Mouse (Mus musculus): ENCODE data around the gene Pde4b. TPM values are rescaled to one million over a fixed set of nuclear protein-coding genes. Genes with fewer than 3 reads are reported as not detected.
"Not testable (repeated sequence)": the region's sequence is repeated elsewhere in the genome, so short reads cannot be mapped to it uniquely, and the experiment has no call there.

The Pde4b gene
- total RNA-seq, 4 experiments from 2014 or later, result 4.7 to 7.3 (median 6.0) TPM

DNA sequence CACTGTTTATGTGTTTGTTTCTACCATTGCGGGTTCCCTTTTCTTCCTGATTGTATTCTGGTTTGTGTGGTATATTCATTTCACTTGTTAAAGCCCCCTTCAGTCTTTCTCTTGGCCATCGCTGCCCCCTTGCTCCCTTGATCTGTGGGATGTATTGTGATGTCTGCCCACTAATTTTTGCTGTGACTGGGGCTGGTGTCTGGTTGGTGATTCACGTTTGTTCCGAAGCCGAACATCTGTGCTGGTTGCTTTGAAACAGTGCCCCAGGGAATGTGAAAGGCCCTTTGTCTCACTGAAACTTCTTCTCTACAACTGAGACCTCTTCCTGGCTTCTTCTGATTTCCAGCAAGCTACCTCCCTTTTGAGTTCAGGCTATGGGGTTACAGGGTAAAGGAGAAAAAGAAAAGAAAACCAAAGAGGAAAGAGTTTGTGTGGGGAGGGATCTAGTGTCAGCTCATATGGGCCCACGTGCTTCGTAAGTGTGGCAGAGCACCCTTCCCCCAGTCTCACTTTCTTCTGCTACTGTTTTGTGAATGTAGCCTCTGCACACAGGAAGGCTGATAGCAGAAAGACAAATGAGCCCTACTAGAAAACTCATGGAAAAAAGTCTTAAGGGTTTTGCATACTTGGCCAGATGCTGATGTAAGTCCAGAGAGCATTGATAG is 396.1 kb downstream of the Pde4b start:
- no peak for DNase-seq

DNA sequence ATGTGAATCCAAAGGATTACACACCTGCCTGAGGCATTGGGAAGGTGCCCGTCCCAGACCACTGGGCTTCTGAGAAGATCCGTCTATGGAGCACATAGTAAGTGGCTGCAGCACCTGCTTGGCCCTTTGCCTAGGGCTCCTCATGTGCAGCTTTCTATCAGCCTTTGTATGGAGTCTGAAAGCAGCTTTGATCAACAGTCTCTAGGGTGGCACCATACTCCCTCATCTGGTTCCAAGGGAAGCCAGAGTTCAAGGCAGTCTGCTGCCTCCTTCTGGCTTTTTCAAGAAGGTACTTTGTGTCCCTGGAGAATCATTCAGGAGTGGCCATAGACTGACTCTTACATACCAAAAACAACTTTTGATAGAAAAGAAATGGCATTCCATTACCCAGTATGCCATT is 397.4 kb downstream of the Pde4b start:
- no peak for DNase-seq

DNA sequence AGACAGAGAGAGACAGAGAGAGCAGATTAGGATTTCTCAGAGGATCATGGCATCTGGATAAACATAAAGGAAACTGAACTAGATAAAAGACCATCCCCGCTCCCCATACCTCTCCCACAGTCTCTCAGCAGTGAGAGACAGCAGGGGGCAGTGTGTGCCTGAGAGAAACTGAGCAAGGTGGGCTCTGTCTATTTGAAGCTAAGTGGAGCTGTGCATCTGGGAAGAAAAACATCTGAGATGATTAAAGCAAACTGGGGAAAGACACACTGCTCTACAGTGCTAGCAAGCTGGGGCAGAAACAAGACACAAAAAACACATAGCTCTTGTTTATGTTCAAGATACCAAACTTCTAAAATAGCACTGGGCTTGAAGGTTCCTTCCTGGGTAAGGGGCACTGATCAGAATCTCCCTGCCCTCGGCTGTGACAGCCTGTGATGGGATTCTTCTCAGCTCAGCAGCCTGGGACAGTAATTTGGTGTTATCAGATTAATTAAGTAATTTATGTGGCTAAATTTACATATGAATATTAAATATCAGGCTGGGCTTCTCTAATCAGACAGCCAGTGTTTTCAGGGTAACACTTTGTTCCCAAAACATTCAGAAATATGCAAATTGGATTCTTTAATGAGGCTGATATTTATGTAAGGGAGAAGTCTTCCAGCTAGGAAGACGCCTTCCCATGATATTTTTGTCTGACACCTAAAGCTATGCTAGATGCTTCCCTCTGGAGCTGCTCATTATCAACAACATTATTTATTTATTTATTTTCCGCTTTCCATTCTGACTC is 399.0 kb downstream of the Pde4b start:
- DNase-seq, result no peak

DNA sequence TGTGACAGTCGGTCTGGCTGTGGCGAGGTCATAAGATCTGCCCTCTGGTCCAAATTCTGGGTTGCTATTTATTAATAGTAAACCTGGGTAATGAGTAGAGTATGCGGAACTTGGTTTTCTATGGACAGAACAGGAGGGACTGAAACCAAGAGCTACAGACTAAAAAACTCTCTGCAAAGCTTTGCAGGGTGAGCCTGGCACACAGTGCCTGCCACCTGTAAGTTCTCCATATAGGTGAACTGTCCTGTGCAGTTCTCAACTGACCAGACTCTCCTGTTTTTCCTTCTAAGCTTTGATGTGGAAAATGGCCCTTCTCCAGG is 399.5 kb downstream of the Pde4b start:
- no peak for DNase-seq

DNA sequence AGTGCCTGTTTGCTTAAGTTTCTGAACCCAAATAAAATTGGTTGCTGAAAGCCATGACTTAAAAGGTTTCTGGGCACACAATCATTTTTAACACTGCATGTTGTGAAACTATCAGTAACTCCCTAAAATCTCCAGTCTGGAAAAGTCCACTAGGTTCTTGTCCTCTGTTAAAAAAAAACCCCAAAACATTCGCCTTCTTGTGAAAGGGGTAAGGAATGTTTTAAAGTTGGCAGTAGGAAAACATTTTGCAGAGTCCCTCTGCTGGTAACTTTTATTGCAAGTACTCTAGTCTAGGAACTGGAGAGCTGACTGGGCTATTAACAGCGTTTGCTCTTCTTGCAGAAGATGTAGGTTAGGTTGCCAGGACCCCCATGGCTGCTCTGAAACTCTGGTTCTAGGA is 400.7 kb downstream of the Pde4b start:
- no peak for DNase-seq

DNA sequence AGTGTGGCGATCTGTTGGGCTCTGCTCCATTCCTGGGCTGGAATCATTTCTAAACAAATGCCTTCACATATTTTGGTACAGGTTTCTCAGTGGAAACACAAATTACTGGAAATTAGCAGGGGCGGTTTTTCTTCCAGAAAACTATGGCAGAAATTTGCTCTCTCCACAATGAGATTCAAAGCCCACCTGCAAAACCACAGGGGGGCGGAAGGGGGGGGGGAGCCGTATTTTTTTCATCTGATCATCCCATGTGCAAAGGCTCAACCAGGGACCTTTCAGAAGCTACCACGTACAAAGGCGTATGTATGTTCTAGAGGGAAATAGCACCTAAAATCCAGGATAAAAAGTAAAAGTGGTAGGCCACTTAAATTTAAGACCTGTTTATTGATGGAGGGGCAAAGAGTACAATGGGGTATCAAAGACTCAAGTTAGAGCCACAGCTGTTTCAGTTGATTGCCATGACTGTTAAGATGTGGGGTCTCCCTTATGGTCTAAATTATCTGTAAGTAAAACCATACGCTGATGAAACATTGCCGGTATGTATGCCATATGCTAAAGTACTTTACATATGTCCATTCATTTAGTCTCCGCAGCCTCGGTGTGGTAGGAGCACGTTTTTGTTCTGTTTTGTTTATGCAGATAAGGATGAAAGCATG is 404.3 kb downstream of the Pde4b start:
- no peak for DNase-seq

DNA sequence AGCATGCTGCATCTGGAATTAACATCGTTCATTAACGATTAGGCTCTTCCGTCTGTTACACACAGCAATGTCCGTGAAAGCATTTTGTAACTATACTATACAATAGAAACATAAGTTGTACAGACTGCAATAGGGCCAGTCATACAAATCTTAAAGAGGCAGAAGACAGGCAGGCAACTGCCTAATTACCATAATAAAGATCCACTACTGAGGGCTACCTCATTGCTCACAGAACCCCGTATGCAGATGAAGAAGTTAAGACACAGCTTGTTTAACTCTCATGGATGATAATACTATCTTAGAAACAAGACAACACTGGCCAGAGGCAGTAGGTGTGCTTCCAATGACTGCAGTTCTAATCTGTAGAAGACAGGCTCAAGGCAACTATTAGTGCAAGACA is 405.6 kb downstream of the Pde4b start:
- no peak for DNase-seq

DNA sequence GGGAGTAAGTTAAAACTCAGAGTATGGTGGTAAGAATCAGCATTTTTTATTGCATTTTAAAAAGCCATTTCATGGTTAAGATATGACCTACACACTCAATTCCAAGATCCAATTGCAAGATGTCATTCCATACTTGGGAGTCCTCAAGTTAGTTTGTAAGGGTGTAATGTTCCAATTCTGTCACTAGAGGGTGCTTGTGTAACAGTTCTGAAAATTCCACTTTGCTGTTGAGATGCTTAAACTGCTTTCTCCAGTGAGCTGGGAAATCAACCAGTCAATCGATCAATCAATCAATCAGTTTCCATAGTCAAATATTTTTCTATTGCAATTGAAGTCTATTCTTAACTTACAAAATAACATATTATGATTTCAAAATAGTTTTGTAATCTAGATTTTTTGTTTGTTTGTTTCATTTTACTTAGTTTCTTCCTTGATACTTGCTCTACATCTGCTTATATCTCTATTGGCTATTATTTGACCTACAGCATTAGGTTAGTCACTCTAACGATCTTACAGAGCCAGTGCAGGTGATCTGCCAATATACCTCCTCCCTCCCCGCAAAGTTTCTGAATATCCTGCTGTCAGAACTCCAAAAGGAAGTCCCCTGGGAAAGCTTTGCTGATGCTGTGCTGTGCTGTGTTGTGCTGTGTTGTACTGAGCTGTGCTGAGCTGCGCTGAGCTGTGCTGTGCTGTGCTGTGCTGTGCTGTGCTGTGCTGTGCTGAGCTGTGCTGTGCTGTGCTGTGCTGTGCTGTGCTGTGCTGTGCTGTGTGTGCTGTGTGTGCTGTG is 406.2 kb downstream of the Pde4b start:
- no peak for DNase-seq

DNA sequence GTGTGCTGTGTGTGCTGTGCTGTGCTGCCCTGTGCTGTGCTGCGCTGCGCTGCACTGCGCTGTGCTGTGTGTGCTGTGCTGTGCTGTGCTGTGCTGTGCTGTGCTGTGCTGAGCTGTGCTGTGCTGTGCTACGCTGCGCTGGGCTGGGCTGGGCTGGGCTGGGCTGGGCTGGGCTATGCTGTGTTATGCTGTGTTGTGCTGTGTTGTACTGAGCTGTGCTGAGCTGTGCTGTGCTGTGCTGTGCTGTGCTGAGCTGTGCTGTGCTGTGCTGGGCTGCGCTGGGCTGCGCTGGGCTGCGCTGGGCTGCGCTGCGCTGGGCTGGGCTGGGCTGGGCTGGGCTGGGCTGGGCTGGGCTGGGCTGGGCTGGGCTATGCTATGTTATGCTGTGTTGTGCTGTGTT is 406.9 kb downstream of the Pde4b start:
- not testable (repeated sequence) for DNase-seq

DNA sequence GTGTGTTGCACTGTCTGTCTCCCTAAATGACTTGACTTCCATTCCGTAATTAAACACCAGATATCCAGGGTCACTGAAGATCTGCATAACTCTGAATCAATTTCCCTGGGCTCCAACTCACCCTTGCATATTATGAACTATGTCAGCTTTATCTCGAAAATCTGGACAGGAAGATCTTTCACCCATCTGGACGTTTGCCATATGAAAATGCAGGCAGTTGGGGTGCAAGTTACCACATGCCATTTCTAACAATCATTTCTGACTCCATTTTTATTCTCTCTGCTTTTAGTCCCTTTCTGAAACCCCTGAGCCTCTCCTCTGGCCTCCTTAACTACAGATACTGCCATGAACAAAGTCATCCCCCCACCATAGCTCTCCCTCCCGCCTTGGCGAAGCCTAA is 407.7 kb downstream of the Pde4b start:
- no peak for DNase-seq

DNA sequence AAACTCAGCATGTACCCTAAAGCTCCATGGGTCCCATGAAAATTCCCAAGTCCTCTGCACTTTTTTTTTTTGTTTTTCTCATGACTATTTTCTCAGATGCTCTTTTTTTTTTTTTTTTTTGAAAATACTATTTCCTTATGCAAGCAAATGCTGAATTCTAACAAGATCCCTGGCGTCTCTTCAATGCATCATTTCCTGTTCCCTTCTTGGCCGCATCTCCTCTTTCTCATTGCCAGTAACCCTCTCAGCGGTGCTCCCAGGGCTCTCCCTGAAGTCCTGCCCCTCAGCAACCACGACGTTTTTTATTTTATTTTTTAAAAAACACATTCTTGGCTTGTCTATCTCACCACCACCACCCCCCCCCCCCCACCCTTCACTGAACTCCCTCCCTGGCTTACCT is 408.1 kb downstream of the Pde4b start:
- DNase-seq, result no peak

DNA sequence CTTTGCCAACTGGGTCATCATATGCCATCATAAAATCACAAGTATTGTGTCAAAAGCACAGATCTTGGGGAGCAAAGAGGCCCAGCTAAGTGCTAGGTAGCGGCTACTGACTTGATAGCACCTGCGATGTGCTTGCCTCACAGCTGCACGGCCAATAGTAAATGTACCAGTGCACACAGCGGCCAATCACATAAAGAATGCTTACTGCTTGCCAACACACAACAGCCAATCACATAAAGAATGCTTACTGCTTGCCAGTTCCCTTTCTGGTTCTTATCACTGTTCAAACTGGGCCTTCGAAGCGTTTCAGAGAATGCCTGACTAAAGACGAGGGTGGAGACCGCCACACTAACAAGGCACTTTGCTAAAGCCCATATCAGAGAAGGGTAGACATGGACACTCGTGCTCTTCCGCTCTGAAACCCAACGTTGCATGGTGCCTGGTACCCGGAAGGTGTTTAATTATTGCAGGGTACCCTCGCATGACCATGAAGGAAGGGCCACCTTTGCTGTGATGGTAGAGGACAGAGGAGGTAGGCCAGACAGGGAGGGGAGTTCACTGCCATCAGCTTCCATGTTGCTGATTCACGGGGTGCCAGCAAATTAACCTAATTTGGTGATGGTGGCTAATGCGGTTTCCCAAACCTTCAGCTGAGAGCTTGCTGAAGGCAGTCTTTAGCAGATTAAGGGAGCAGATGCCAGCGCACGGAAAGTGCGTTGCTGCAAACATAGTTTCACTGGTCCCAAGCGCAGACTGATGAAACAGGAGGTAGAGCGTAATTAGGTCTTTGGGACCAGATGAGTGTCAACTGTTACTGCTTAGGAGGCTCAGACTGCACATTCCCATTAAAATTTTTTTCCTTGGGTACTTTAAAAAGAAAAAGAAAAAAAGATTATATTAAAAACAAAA is 409.2 kb downstream of the Pde4b start:
- DNase-seq, result no peak

DNA sequence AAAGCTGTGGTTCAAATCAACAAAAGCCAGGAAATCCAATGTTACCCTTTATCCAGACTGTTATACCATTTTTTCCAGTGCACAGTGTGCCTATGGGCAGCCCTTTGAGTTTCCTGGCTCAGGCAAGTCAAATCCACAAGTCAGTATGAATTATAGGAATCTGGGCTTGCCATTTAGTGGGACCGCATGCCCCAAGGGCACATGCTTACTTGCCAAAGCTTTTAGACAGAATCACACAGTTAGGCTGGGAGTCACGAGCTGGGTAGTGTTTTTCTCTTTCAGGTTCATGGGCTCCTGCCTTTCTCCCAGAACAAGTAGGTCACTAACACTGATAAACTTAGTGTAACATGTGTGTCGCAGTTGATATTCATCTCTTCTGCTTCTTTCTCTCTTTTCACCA is 409.9 kb downstream of the Pde4b start:
- no peak for DNase-seq

DNA sequence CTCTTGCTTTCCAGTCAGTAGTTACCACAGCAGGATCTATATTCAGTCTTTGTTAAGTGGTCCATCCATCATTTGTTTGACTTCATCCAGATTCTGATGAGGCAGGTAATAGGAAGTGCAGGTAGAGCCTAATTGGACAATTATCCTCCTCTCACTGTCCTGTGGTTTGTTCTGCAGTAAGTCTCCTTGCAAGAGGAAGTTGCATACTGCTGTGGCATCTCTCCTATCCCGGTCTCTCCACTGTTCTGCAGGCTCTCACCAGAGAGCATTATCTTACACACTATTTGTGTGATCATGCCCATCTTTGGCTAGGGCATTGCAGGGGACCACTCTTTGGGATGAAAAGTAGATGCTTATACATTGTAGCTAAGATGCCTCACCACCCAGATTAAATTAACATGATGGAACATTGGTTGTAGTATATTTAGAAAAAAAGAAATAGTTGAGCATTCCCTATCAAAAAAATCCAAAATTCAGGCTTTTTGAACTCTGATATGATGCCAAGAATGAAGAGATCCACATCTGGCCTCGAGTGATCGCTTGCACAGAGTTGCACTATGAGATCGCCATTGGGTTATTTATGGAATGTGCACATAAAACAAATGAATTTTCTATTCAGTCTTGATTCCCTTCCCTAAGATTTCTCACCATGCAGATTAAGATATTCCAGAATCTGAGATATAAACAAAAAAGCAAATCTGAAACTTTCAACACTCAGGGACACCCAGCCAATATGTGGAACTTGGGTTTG is 411.0 kb downstream of the Pde4b start:
- DNase-seq, result no peak

DNA sequence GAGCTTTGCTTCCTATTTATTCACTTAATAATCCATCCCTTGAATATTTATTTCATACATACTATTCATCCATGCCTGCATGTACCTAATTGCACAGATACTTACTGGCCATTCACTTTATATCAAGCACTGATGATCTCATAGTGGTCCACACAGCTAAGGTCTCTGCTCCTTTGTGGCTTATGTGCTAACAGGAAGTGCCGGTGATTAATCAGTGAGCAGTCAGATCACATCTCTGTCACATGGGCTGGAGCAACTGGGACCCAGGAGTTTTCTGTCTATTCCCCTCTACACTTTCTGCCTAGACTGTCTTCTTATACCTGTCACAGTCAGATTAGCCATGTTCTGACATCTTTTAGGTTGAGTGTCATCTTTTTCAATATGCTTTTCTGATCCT is 411.6 kb downstream of the Pde4b start:
- no peak for DNase-seq

DNA sequence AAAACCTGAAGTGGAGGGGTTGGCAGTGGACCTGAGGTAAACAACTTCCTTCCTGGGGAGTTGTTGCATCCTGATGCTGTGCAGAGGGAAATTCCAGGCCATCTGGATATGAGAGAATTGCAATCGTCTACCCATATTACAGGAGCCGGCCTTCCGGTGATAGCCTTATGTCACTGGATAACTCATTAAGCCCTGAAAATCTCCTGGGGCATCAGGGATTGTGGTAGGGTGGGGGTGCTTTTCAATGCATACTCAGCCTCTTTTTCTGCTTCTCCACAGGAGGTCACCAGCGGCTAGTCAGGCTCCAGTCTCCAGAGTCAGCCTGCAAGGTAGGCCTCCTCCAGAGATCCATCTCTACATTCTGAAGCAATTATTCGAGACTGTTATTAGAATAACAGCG is 418.4 kb downstream of the Pde4b start:
- no peak for DNase-seq

DNA sequence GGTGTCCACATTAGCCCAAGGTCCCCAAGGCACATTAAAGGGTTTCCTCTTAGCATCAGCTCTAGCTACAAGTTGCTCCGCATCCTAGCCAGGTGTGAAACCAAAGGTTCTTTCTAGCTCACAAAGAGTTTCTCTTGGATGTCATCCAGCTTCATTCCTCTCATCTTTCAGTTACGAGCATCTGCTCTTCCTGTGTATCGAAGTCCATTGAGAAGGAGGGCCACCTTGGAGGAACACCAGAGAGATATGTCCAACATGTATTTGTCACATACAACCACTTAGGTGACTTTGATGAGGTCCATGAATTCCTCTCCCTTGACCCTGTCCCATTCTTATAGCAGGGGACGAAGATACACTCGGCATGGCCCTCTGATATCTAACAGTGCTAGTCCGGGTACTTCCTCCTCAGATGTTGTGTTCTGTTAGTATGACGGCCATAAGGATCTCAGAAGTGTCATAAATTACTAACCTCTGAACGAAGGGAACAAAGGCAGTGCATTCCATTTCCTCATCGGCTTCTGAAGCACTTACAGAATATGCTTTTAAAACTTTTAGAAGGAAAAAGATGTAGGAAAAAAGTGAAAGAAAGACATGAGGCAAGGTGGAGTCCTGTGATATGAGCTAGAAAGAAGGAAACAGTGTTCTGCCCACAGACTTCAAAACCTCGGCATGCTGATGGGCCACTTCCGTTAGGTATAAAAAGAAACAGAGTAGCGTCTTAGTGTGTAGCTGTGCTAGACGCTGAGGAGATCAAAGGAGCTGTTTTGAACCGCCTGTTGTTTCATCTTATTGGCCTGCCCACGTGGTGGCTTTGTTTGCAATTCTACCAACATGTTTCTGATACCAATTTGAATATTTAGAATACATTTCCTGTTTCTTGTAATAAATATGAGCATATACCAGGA is 419.3 kb downstream of the Pde4b start:
- no peak for DNase-seq

DNA sequence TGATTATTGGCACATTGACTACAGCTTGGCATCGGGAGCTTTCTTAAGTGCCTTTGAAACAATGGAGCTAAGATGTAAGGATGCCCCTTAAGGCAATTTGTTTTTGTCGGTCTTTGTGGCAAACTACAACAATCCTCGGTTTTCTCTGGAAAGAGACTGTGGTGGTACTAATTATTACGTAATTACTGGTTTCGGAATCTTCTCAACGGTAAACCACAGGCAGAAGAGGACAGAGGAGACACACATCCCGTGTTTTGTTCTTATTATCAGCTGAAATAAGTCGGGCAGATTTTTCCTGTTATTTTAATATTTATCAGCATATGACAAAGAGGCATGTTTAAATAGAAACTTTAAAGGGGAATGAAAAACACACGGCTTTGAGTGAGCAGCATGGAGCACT is 420.0 kb downstream of the Pde4b start:
- no peak for DNase-seq

DNA sequence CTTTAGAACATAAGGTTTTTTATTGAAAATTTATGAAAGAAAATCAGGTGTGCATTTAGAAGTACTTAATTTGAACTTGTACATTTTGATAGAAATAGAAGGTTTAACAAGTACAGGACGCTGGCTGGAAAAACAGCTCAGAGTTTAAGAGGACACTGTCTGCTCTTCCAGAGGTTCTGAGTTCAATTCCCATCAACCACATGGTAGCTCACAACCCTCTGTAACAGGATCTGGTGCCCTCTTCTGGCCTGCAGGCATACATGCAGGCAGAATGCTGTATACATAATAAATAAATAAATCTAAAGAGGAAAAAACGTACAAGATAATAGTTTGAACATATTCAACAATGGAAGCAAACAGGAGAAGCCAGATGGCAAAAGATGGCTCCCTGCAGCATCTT is 420.4 kb downstream of the Pde4b start:
- DNase-seq, result no peak

DNA sequence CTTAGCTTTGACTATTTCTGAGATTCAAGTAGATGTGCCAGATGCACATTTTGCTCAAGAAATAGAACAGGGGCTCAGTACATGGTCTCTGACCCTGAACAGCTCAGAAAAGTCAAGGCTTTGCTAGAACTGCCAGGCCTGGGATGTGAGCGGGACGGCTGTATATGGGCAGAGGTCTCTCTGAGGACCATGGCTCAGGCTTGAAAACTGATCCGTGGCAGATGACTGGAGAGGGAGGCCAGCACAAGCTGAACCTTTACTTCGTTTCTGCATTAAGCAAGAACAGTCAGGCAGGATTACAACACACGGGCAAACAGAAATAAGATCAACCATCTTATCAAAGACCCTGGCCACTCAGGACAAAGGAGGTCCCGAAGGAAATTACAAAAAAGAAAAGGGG is 422.7 kb downstream of the Pde4b start:
- no peak for DNase-seq

All from adrenal gland, adult 8-10 months (tissue).